Mouse (Mus musculus) olfactory bulb, adult 2 months (tissue): Measurements from ENCODE around the gene Traip.

Experiments used
- CTCF ChIP-seq: fragments of 200-500 bp; IDR thresholded peaks from 2 replicates; pipeline ENCODE4 v1.5.1; 2012; ENCODE audit warnings: low read depth, mild to moderate bottlenecking, low read length, moderate library complexity; ENCODE audit not compliant: insufficient read depth
- POLR2A ChIP-seq: fragments of 200-500 bp; IDR thresholded peaks from 2 replicates; pipeline ENCODE4 v1.6.1; 2012; ENCODE audit warnings: mild to moderate bottlenecking, low read depth, low read length, moderate library complexity; ENCODE audit not compliant: insufficient read depth

- no peak for TF ChIP-seq CTCF
- TF ChIP-seq POLR2A = no peak
Observed at GRCm38 (mm10) chr9:107960928-107961327, 11.0 kb downstream of the Traip start.
